Mouse (Mus musculus) heart, adult 2 months (tissue): ENCODE measurements at regions not wholly inside any gene's neighbourhood (a gene's known extent, or its start where the extent isn't known, plus 50 kb on each side); places are given as distances from the start of the nearest gene placed in this dataset.
"Not testable (repeated sequence)": the region's sequence is repeated elsewhere in the genome, so short reads cannot be mapped to it uniquely, and the experiment has no call there.

Experiments used
- DNase-seq, 2 experiments: peaks; one replicate each; pipeline ENCODE4 v3.0.0; 2021
- H3K27ac ChIP-seq: fragments of 200-600 bp; 2 replicates; pipeline ENCODE4 v1.8.1; 2022
- H3K27me3 ChIP-seq: fragments of 200-500 bp; 2 replicates; pipeline ENCODE4 v1.6.1; 2012; ENCODE audit warnings: mild to moderate bottlenecking, low read length, inconsistent platforms, mixed read lengths; ENCODE audit not compliant: control insufficient read depth, insufficient read depth
- H3K36me3 ChIP-seq: fragments of 200-500 bp; 2 replicates; pipeline ENCODE4 v1.6.1; 2012; ENCODE audit warnings: low read length, inconsistent platforms; ENCODE audit not compliant: control insufficient read depth, insufficient read depth
- H3K4me1 ChIP-seq: fragments of 200-500 bp; 2 replicates; pipeline ENCODE4 v1.6.1; 2011; ENCODE audit warnings: low read length; ENCODE audit not compliant: control insufficient read depth, insufficient read depth
- H3K4me3 ChIP-seq: fragments of 200-600 bp; 2 replicates; pipeline ENCODE4 v1.8.1; 2022
- H3K79me2 ChIP-seq: fragments of 200-500 bp; replicated peaks from 2 replicates; pipeline ENCODE4 v1.6.1; 2012; ENCODE audit warnings: mild to moderate bottlenecking, inconsistent platforms, low read length, moderate library complexity, mixed read lengths; ENCODE audit not compliant: control insufficient read depth, insufficient read depth
- H3K9ac ChIP-seq: fragments of 200-500 bp; 2 replicates; pipeline ENCODE4 v1.6.1; 2012; ENCODE audit warnings: low read depth, mild to moderate bottlenecking, control low read depth, inconsistent platforms, low read length, mixed read lengths
- CTCF ChIP-seq: fragments of 200-600 bp; IDR thresholded peaks from 2 replicates; pipeline ENCODE4 v1.8.1; 2022; ENCODE audit warnings: antibody characterized with exemption, mild to moderate bottlenecking, moderate library complexity
- EP300 ChIP-seq: fragments of 200-500 bp; IDR thresholded peaks from 2 replicates; pipeline ENCODE4 v1.6.1; 2011; ENCODE audit warnings: low read depth, low read length, control low read depth; ENCODE audit not compliant: insufficient read depth
- POLR2A ChIP-seq: fragments of 200-500 bp; IDR thresholded peaks from 2 replicates; pipeline ENCODE4 v1.6.1; 2011; ENCODE audit warnings: mild to moderate bottlenecking, low read depth, low read length, control low read depth; ENCODE audit not compliant: insufficient read depth
- WGBS: fragments of 180-500 bp; shearing (Covaris S2); methylation state at CpG from one replicate; pipeline ENCODE4 v1.1.7; 2018; 5-methylcytosine and 5-hydroxymethylcytosine counted together
- intact Hi-C: fragments of 180-260 bp; cut with DNase I; formaldehyde crosslinking; loops from one replicate; pipeline ENCODE4 v1.15.1; 2025

- intact Hi-C loops = no loop called here
- DNase-seq = no peak
- 62% methylated on average over 3 of the region's 3 CpGs for WGBS
- no peaks in the 10 kb centered on the region; the same call in 1 of the 2 replicates for H3K4me1 ChIP-seq
- H3K4me3 ChIP-seq = no peak overlapping the region
- no peaks in the 10 kb centered on the region for H3K79me2 ChIP-seq
- H3K27me3 ChIP-seq = no peaks in the 10 kb centered on the region
- TF ChIP-seq POLR2A (no peak), EP300 (no peak), CTCF (no peak)
- no peak overlapping the region for H3K27ac ChIP-seq
- H3K9ac ChIP-seq = no peak overlapping the region
- H3K36me3 ChIP-seq = no peaks in the 10 kb centered on the region
Observed at GRCm38 (mm10) chr2:116347827-116348529, 282.3 kb upstream of the Meis2 start.

GRCm38 (mm10) chr2:116331801-116332200, 266.2 kb upstream of the Meis2 start:
- DNase-seq = no peak
- no peaks in the 10 kb centered on the region for H3K27me3 ChIP-seq
- no peaks in the 10 kb centered on the region for H3K36me3 ChIP-seq
- TF ChIP-seq CTCF (no peak), EP300 (no peak), POLR2A (no peak)
- 78% methylated on average over 3 of the region's 3 CpGs for WGBS
- H3K79me2 ChIP-seq = no peaks in the 10 kb centered on the region
- no peak overlapping the region for H3K27ac ChIP-seq
- H3K4me1 ChIP-seq = no peaks in the 10 kb centered on the region
- H3K9ac ChIP-seq = no peak overlapping the region
- intact Hi-C loops = no loop called here
- no peak overlapping the region for H3K4me3 ChIP-seq

- WGBS = 80% methylated on average over 14 of the region's 14 CpGs
- Histone ChIP-seq H3K27ac (no peak overlapping the region), H3K36me3 (no peaks in the 10 kb centered on the region), H3K9ac (no peak overlapping the region), H3K27me3 (no peaks in the 10 kb centered on the region), H3K79me2 (no peaks in the 10 kb centered on the region), H3K4me1 (no peaks in the 10 kb centered on the region), H3K4me3 (no peak overlapping the region)
- intact Hi-C loops = no loop called here
- DNase-seq = no peak
- no peak for TF ChIP-seq POLR2A
- TF ChIP-seq EP300 = no peak
- TF ChIP-seq CTCF = no peak
Observed at GRCm38 (mm10) chr2:116322039-116322770, 256.6 kb upstream of the Meis2 start.

- Histone ChIP-seq H3K9ac (no peak overlapping the region), H3K4me3 (no peak overlapping the region), H3K27ac (no peak overlapping the region), H3K4me1 (no peaks in the 10 kb centered on the region), H3K36me3 (no peaks in the 10 kb centered on the region), H3K79me2 (no peaks in the 10 kb centered on the region), H3K27me3 (no peaks in the 10 kb centered on the region)
- no peak for DNase-seq
- WGBS = 71% methylated on average over 1 of the region's 1 CpGs
- intact Hi-C loops = no loop called here
- TF ChIP-seq CTCF = no peak
- no peak for TF ChIP-seq EP300
- no peak for TF ChIP-seq POLR2A
Observed at GRCm38 (mm10) chr2:116299551-116299950, 233.9 kb upstream of the Meis2 start.

- intact Hi-C loops = no loop called here
Observed at GRCm38 (mm10) chr2:116289886-116290285, 224.2 kb upstream of the Meis2 start.

GRCm38 (mm10) chr2:116243191-116243590, 177.6 kb upstream of the Meis2 start:
- H3K36me3 ChIP-seq, H3K9ac ChIP-seq, H3K4me3 ChIP-seq, H3K4me1 ChIP-seq, H3K27ac ChIP-seq, H3K27me3 ChIP-seq, intact Hi-C loops, H3K79me2 ChIP-seq, DNase-seq: not testable (repeated sequence)
- WGBS = 69% methylated on average over 3 of the region's 3 CpGs

More at GRCm38 (mm10) chr2:116289886-116290285, 224.2 kb upstream of the Meis2 start:
- TF ChIP-seq CTCF (no peak), POLR2A (no peak), EP300 (no peak)
- Histone ChIP-seq H3K36me3 (no peaks in the 10 kb centered on the region), H3K4me1 (no peaks in the 10 kb centered on the region), H3K4me3 (no peak overlapping the region), H3K27ac (no peak overlapping the region), H3K27me3 (no peaks in the 10 kb centered on the region), H3K79me2 (no peaks in the 10 kb centered on the region), H3K9ac (no peak overlapping the region)
- no peak for DNase-seq
- WGBS = 72% methylated on average over 7 of the region's 7 CpGs
